In the genomic region with DNA sequence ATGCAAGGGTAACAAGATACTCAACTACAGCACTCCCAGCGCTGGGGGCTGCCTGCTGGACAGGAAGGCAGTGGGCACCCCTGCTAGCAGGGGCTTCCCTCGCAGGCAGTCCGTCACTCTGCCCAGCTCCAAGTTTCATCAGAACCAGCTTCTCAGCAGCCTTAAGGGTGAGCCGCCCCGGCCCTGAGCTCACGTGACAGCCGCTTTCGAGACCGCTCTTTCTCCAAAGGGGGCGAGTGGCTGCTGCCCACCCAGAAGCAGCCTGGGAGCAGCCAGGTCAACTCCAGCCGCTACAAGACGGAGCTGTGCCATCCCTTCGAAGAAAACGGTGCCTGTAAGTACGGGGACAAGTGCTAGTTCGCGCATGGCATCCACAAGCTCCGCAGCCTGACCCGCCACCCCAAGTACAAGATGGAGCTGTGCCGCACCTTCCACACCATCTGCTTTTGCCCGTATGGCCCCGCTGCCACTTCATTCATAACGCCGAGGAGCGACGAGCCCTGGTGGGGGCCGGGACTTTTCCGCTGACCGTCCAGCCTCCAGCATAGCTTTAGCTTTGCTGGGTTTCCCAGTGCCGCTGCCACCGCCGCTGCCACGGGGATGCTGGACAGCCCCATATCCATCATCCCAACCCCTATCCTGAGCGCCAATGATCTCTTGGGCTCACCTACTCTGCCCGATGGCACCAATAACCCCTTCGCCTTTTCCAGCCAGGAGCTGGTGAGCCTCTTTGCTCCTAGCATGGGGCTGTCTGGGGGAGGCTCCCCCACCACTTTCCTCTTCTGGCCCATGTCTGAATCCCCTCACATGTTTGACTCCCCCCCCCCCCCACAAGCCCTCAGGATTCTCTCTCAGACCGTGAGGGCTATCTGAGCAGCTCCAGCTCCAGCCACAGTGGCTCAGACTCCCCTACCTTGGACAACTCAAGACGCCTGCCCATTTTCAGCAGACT, we compare ENCODE assay signal across 8 mouse cellular contexts. TPM values are rescaled to one million over a fixed set of nuclear protein-coding genes. Genes with fewer than 3 reads are reported as not detected.
A peak's percentile ranks its signal among the peaks of the same experiment; 100 is the strongest.
DNase-seq lines count a peak whose midpoint lies in the region; ATAC-seq and TF ChIP-seq lines count a peak whose summit lies in the region.
"Had no signal": no experiment of that assay in that cellular context is flagged by ENCODE, and none has a peak within 500 bp of the region (broad histone marks: within the 10 kb centered on the region; RNA-seq: fewer than 3 reads in every experiment).

No protein-coding gene starts in this region.

- peak overlapping the region; percentile 71 for H3K4me3 ChIP-seq in E14TG2a.4 (replicated peaks; ENCODE audit: low read length)
- peak overlapping the region; percentile 41 for H3K4me3 ChIP-seq in embryonic facial prominence, embryonic 14.5 days (ENCODE audit: low read depth, low read length)
- H3K4me3 ChIP-seq in hindbrain, embryonic 12.5 days, result peak overlapping the region; percentile 37
- peak overlapping the region; percentile 45 for H3K4me3 ChIP-seq in lung, embryonic 15.5 days

- no peaks in the 10 kb centered on the region for H3K36me3 ChIP-seq in E14TG2a.4 (ENCODE audit: insufficient read depth, low read length)
- H3K36me3 ChIP-seq in embryonic facial prominence, embryonic 14.5 days (ENCODE audit: control insufficient read depth, insufficient read depth, low read length), result no peaks in the 10 kb centered on the region
- H3K36me3 ChIP-seq in hindbrain, embryonic 12.5 days, result no peaks in the 10 kb centered on the region
- no peaks in the 10 kb centered on the region for H3K36me3 ChIP-seq in lung, embryonic 15.5 days

- peak; percentile 29 for DNase-seq in adrenal gland, postnatal 10 days
- DNase-seq in embryonic facial prominence, embryonic 14.5 days (ENCODE audit: low spot score), result peak; percentile 5
- DNase-seq in urinary bladder, postnatal 25 days (ENCODE audit: low spot score), result no peak

- peaks cover 9% of the 10 kb centered on the region for H3K27me3 ChIP-seq in E14TG2a.4 (ENCODE audit: insufficient read depth, low read length)
- H3K27me3 ChIP-seq in embryonic facial prominence, embryonic 14.5 days (replicated peaks; ENCODE audit: control insufficient read depth, insufficient read depth, low read length), result no peaks in the 10 kb centered on the region
- H3K27me3 ChIP-seq in hindbrain, embryonic 12.5 days, result no peaks in the 10 kb centered on the region
- no peaks in the 10 kb centered on the region for H3K27me3 ChIP-seq in lung, embryonic 15.5 days

- ATAC-seq in embryonic facial prominence, embryonic 14.5 days (ENCODE audit: low read depth), result peak; percentile 64
- peak; percentile 73 for ATAC-seq in hindbrain, embryonic 12.5 days (ENCODE audit: low FRiP score)
- ATAC-seq in lung, embryonic 15.5 days (ENCODE audit: borderline replicate concordance, extremely low read depth, low FRiP score, low TSS enrichment), result peak; percentile 62
- ATAC-seq in neutrophil, adult 5-6 weeks (ENCODE audit: extremely low read depth, insufficient number of reproducible peaks, low FRiP score, poor library complexity, severe bottlenecking), result 0 out of 2 replicates have a peak, but pooled peaks have one; percentile 9

- 35% methylated on average over 31 of the region's 38 CpGs for WGBS in embryonic facial prominence, embryonic 14.5 days
- 34% methylated on average over 37 of the region's 38 CpGs for WGBS in hindbrain, embryonic 12.5 days
- WGBS in lung, embryonic 15.5 days, result 13% methylated on average over 38 of the region's 38 CpGs

- peaks cover 4% of the 10 kb centered on the region for H3K9me3 ChIP-seq in E14TG2a.4 (ENCODE audit: low read length)
- 0 out of 2 replicates have a peak, but pooled peaks cover 4% of the 10 kb centered on the region for H3K9me3 ChIP-seq in embryonic facial prominence, embryonic 14.5 days (ENCODE audit: control insufficient read depth, low read length)
- H3K9me3 ChIP-seq in hindbrain, embryonic 12.5 days (replicated peaks), result peaks cover 4% of the 10 kb centered on the region
- H3K9me3 ChIP-seq in lung, embryonic 15.5 days, result no peaks in the 10 kb centered on the region; the same call in 1 of the 2 replicates

- no peak for TF ChIP-seq CTCF in E14TG2a.4 (conservative IDR thresholded peaks at IDR 0.05; ENCODE audit: low read length)

- H3K4me1 ChIP-seq in E14TG2a.4 (replicated peaks; ENCODE audit: low read depth, low read length), result peaks cover 13% of the 10 kb centered on the region
- no peaks in the 10 kb centered on the region for H3K4me1 ChIP-seq in embryonic facial prominence, embryonic 14.5 days (ENCODE audit: control insufficient read depth, insufficient read depth, low read length)
- no peaks in the 10 kb centered on the region for H3K4me1 ChIP-seq in hindbrain, embryonic 12.5 days
- H3K4me1 ChIP-seq in lung, embryonic 15.5 days, result no peaks in the 10 kb centered on the region

- H3K4me2 ChIP-seq in embryonic facial prominence, embryonic 14.5 days (ENCODE audit: low read depth, low read length), result peak overlapping the region; percentile 65
- H3K4me2 ChIP-seq in hindbrain, embryonic 12.5 days (replicated peaks), result peak overlapping the region; percentile 67
- peak overlapping the region; percentile 78 for H3K4me2 ChIP-seq in lung, embryonic 15.5 days

- H3K27ac ChIP-seq in embryonic facial prominence, embryonic 14.5 days (replicated peaks; ENCODE audit: low read depth, low read length), result no peak overlapping the region
- no peak overlapping the region for H3K27ac ChIP-seq in hindbrain, embryonic 12.5 days
- peak overlapping the region; percentile 63 for H3K27ac ChIP-seq in lung, embryonic 15.5 days

- H3K9ac ChIP-seq in embryonic facial prominence, embryonic 14.5 days (ENCODE audit: low read depth, low read length), result peak overlapping the region; percentile 54
- peak overlapping the region; percentile 43; the same call in 1 of the 2 replicates for H3K9ac ChIP-seq in hindbrain, embryonic 12.5 days
- peak overlapping the region; percentile 27 for H3K9ac ChIP-seq in lung, embryonic 15.5 days

RNA-seq across cellular contexts. Expression of gene Zbtb33, which starts 8.7 kb away (rescaled TPM):
- total RNA-seq in adrenal gland, postnatal 10 days (2021), result 10 to 100 TPM; 23.7 to 25.9 TPM
- polyA plus RNA-seq in embryonic facial prominence, embryonic 14.5 days (2014; fragmentation: Nextera tagmentation; extraction: Ambion mirVana), result 4.6 and 4.9 TPM in 2 replicates
- 6.3 and 6.9 TPM in 2 replicates for polyA plus RNA-seq in hindbrain, embryonic 12.5 days (2016; fragmentation: Nextera tagmentation; extraction: Ambion mirVana)
- 3.7 and 3.9 TPM in 2 replicates for polyA plus RNA-seq in lung, embryonic 15.5 days (2015; fragmentation: Nextera tagmentation; extraction: Ambion mirVana)
- 31.8 and 36.2 TPM in 2 replicates for total RNA-seq in neutrophil, adult 5-6 weeks (2017)

RNA-seq across cellular contexts. Expression of gene Rhox13, which starts 59.9 kb away (rescaled TPM):
- total RNA-seq in adrenal gland, postnatal 10 days (2021), result not detected
- not detected in 2 replicates for polyA plus RNA-seq in embryonic facial prominence, embryonic 14.5 days (2014; fragmentation: Nextera tagmentation; extraction: Ambion mirVana)
- polyA plus RNA-seq in hindbrain, embryonic 12.5 days (2016; fragmentation: Nextera tagmentation; extraction: Ambion mirVana), result not detected in 2 replicates
- not detected in 2 replicates for polyA plus RNA-seq in lung, embryonic 15.5 days (2015; fragmentation: Nextera tagmentation; extraction: Ambion mirVana)
- total RNA-seq in neutrophil, adult 5-6 weeks (2017), result not detected in 2 replicates
- total RNA-seq: gastrocnemius, postnatal 36 days had no signal

Comparison
In these comparisons a context has a peak if more than half of its experiments do, and no peak if none do; other contexts are left out.
1. ATAC-seq: peak in every context shown above with its lines; median percentile 73 in hindbrain, embryonic 12.5 days; 64 in embryonic facial prominence, embryonic 14.5 days; 62 in lung, embryonic 15.5 days; 9 in neutrophil, adult 5-6 weeks.